Mouse (Mus musculus): ENCODE results near the gene Crb2. TPM values are rescaled to one million over a fixed set of nuclear protein-coding genes. Genes with fewer than 3 reads are reported as not detected.

Crb2 gene
- total and polyA plus RNA-seq, 3 experiments = not detected

DNA sequence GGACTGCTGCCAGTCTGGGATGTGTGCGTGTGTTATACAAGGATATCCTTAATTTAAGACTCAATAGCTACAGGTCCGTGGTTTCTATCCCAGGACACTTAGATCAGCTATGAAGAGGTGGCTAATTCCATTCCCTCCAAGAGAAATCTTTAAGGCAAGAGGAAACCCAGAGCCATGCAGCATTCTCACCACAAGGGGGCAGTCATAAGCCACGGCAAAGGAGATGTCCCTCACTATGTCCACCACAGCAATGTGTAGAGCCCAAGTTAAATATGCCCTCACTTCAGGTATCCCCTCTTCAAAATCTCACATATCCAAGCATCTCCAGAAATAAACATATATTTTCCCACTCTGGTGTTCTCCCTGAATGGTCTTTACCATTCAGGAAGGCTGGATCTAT lies 39.6 kb downstream of the Crb2 start (continued):
- no peak for TF ChIP-seq USF2 (IDR thresholded peaks at IDR 0.05; ENCODE audit: borderline replicate concordance in 1 of 2, insufficient read depth in 1 of 2, low read depth in 1 of 2, low read length in 2 of 2)
- TF ChIP-seq UBTF (IDR thresholded peaks at IDR 0.05; ENCODE audit: borderline replicate concordance, insufficient read depth, low read depth, low read length) = no peak
- TF ChIP-seq TCF12 (IDR thresholded peaks at IDR 0.05; ENCODE audit: low read depth, low read length) = no peak

DNA sequence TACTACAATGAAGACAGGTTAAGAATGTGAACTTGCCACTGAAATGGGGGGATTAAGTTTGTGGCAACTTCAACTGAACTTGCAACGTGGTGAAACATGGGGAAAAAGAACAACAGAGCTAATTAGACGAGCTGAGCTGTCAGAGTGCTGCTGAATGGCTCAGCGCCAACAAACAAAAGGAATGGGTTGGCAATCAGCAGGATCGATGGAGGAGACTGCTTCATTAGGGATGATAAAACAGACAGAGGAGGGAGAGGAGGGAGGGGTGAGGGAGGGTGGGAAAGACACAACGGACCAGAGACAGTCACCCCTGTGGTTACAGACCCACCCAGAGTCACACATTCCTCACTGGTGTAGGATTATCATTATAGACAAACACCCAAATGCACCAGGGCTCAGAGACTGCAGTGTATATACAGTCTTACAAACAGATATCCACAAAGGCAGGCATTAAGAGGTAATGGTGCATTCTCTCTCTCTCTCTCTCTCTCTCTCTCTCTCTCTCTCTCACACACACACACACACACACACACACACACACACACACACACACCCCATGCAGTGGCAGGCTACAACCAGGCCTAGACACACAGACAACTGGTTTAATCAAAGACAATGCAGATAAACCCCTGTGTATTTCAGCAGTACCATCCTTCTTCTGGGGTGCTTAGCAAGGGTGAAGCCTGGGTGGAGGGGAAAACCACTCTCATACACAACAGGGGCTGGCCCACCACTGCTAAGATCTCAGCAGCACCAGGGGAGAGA lies 42.9 kb downstream of the Crb2 start:
- H3K27me3 ChIP-seq (ENCODE audit: control insufficient read depth in 1 of 2, insufficient read depth in 2 of 2, low read length in 2 of 2) = no peaks in the 10 kb centered on the region

DNA sequence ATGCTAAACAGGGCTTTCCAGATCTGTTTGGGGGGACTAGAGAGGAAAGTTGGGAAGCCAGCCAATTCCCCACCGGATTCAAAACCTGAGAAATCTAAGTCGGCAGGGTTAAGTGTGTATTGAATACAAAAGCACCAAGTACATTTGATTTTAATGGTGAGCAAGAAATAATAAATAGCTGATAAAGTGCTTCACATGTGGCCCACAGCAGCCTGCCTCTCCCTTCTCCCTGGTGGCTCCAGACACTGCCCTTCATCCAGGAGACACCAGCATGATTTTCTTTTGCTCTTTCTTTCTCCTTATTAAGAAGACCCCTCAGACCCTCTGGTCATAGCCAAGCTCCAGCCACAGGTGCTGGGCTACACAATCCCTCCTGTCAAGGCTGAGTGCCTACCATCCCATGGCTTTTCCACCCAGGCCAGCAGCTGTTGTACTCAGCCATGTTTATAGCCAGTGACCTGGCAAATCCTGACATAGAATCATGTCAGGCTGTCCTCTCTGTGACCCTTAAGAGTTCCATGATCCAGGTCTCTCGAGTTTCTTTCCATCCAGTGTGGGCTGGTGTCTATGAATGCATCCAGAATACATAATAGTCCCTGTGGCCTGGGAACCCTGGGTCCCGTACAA lies 43.6 kb downstream of the Crb2 start:
- no peaks in the 10 kb centered on the region for H3K27me3 ChIP-seq (ENCODE audit: control insufficient read depth in 1 of 2, insufficient read depth in 2 of 2, low read length in 2 of 2)
- H3K9me3 ChIP-seq (replicated peaks; ENCODE audit: insufficient read depth, low read length) = no peaks in the 10 kb centered on the region
- H3K36me3 ChIP-seq (ENCODE audit: control insufficient read depth in 1 of 2, insufficient read depth in 2 of 2, low read length in 2 of 2) = no peaks in the 10 kb centered on the region
- H3K27ac ChIP-seq (ENCODE audit: control insufficient read depth, low read depth, low read length) = no peak overlapping the region
- H3K79me2 ChIP-seq (ENCODE audit: control insufficient read depth, insufficient read depth, low read length, poor library complexity) = no peaks in the 10 kb centered on the region
- H3K9ac ChIP-seq (ENCODE audit: control insufficient read depth, low read depth, low read length, poor library complexity, severe bottlenecking) = no peak overlapping the region
- TF ChIP-seq GABPA (IDR thresholded peaks at IDR 0.05; ENCODE audit: low read depth, low read length) (no peak), JUND (IDR thresholded peaks at IDR 0.05; ENCODE audit: low read depth, low read length) (no peak), MAZ (IDR thresholded peaks at IDR 0.05; ENCODE audit: low read depth, low read length) (no peak), TCF12 (IDR thresholded peaks at IDR 0.05; ENCODE audit: low read depth, low read length) (no peak), HCFC1 (IDR thresholded peaks at IDR 0.05; ENCODE audit: low read depth, low read length) (no peak), MAX (IDR thresholded peaks at IDR 0.05; ENCODE audit: low read length) (no peak), POLR2AphosphoS5 (IDR thresholded peaks at IDR 0.05; ENCODE audit: borderline replicate concordance, low read depth, low read length) (no peak), USF2 (IDR thresholded peaks at IDR 0.05; ENCODE audit: borderline replicate concordance in 1 of 2, insufficient read depth in 1 of 2, low read depth in 1 of 2, low read length in 2 of 2) (no peak), NRF1 (IDR thresholded peaks at IDR 0.05; ENCODE audit: insufficient read depth, low read depth, low read length, poor library complexity, severe bottlenecking) (no peak), SMC3 (IDR thresholded peaks at IDR 0.05; ENCODE audit: low read depth, low read length) (no peak), BHLHE40 (IDR thresholded peaks at IDR 0.05; ENCODE audit: borderline replicate concordance, low read depth, low read length) (no peak)
- DNase-seq (ENCODE audit: low read depth, low spot score) = no peak
- H3K4me1 ChIP-seq (ENCODE audit: control insufficient read depth in 1 of 2, insufficient read depth in 2 of 2, low read length in 2 of 2) = no peaks in the 10 kb centered on the region
- H3K4me3 ChIP-seq (ENCODE audit: control insufficient read depth in 1 of 2, insufficient read depth in 1 of 2, low read depth in 2 of 2, low read length in 2 of 2) = no peak overlapping the region

More for the DNA sequence above, 42.9 kb downstream of the Crb2 start:
- Histone ChIP-seq H3K79me2 (ENCODE audit: control insufficient read depth, insufficient read depth, low read length, poor library complexity) (no peaks in the 10 kb centered on the region), H3K9ac (ENCODE audit: control insufficient read depth, low read depth, low read length, poor library complexity, severe bottlenecking) (no peak overlapping the region), H3K36me3 (ENCODE audit: control insufficient read depth in 1 of 2, insufficient read depth in 2 of 2, low read length in 2 of 2) (no peaks in the 10 kb centered on the region), H3K4me1 (ENCODE audit: control insufficient read depth in 1 of 2, insufficient read depth in 2 of 2, low read length in 2 of 2) (no peaks in the 10 kb centered on the region), H3K27ac (ENCODE audit: control insufficient read depth, low read depth, low read length) (no peak overlapping the region), H3K9me3 (replicated peaks; ENCODE audit: insufficient read depth, low read length) (no peaks in the 10 kb centered on the region), H3K4me3 (ENCODE audit: control insufficient read depth in 1 of 2, insufficient read depth in 1 of 2, low read depth in 2 of 2, low read length in 2 of 2) (no peak overlapping the region)
- TF ChIP-seq ZC3H11A (IDR thresholded peaks at IDR 0.05; ENCODE audit: low read depth, low read length) (no peak), USF2 (IDR thresholded peaks at IDR 0.05; ENCODE audit: borderline replicate concordance in 1 of 2, insufficient read depth in 1 of 2, low read depth in 1 of 2, low read length in 2 of 2) (no peak), BHLHE40 (IDR thresholded peaks at IDR 0.05; ENCODE audit: borderline replicate concordance, low read depth, low read length) (no peak), MEF2A (IDR thresholded peaks at IDR 0.05; ENCODE audit: extremely low read depth, insufficient replicate concordance, low read depth, low read length, poor library complexity, severe bottlenecking) (no peak), MYB (IDR thresholded peaks at IDR 0.05; ENCODE audit: low read depth, low read length) (no peak), HCFC1 (IDR thresholded peaks at IDR 0.05; ENCODE audit: low read depth, low read length) (no peak), TBP (IDR thresholded peaks at IDR 0.05; ENCODE audit: low read depth, low read length) (no peak), MYC (IDR thresholded peaks at IDR 0.05; ENCODE audit: low read depth, low read length) (no peak), TCF12 (IDR thresholded peaks at IDR 0.05; ENCODE audit: low read depth, low read length) (no peak), JUND (IDR thresholded peaks at IDR 0.05; ENCODE audit: low read depth, low read length) (no peak), TAL1 (IDR thresholded peaks at IDR 0.05; ENCODE audit: low read length) (no peak), UBTF (IDR thresholded peaks at IDR 0.05; ENCODE audit: borderline replicate concordance, insufficient read depth, low read depth, low read length) (no peak), CTCF (IDR thresholded peaks at IDR 0.05 in 2 of 3, conservative IDR thresholded peaks at IDR 0.05 in 1 of 3; ENCODE audit: control insufficient read depth in 1 of 3, insufficient read depth in 1 of 3, low read depth in 2 of 3, low read length in 3 of 3, poor library complexity in 1 of 3, severe bottlenecking in 1 of 3) (no peak), ZKSCAN1 (IDR thresholded peaks at IDR 0.05; ENCODE audit: low read depth, low read length) (no peak), ELF1 (IDR thresholded peaks at IDR 0.05; ENCODE audit: low read depth, low read length) (no peak), ZNF384 (IDR thresholded peaks at IDR 0.05; ENCODE audit: low read depth, low read length) (no peak), RCOR1 (IDR thresholded peaks at IDR 0.05; ENCODE audit: low read depth, low read length) (no peak), USF1 (IDR thresholded peaks at IDR 0.05; ENCODE audit: low read depth, low read length) (no peak)
- no peak for DNase-seq (ENCODE audit: low read depth, low spot score)
